Mouse (Mus musculus) liver, embryonic 12.5 days (tissue): ENCODE measurements around the gene Ddah1. TPM values are rescaled to one million over a fixed set of nuclear protein-coding genes. Genes with fewer than 3 reads are reported as not detected.
"Not testable (repeated sequence)": the region's sequence is repeated elsewhere in the genome, so short reads cannot be mapped to it uniquely, and the experiment has no call there.

Experiments
- ATAC-seq: fragments of 200-750 bp; cut with Nextera tagmentation; 2 replicates; pipeline ENCODE4 v1.8.0; 2017; ENCODE audit warnings: moderate number of reproducible peaks, mild to moderate bottlenecking, moderate library complexity
- H3K27ac ChIP-seq: fragments of 300-500 bp; sonication (generic); 2 replicates; pipeline ENCODE4 v1.5.1; 2016; ENCODE audit warnings: mild to moderate bottlenecking
- H3K27me3 ChIP-seq: fragments of 300-500 bp; sonication (generic); replicated peaks from 2 replicates; pipeline ENCODE4 v1.6.1; 2016; ENCODE audit warnings: mild to moderate bottlenecking, moderate library complexity
- H3K36me3 ChIP-seq: fragments of 300-500 bp; sonication (generic); 2 replicates; pipeline ENCODE4 v1.6.1; 2016; ENCODE audit warnings: mild to moderate bottlenecking, moderate library complexity
- H3K4me1 ChIP-seq: fragments of 300-500 bp; sonication (generic); 2 replicates; pipeline ENCODE4 v1.6.1; 2016
- H3K4me2 ChIP-seq: fragments of 300-500 bp; sonication (generic); 2 replicates; pipeline ENCODE4 v1.6.1; 2016; ENCODE audit warnings: mild to moderate bottlenecking, moderate library complexity
- H3K4me3 ChIP-seq: fragments of 300-500 bp; sonication (generic); 2 replicates; pipeline ENCODE4 v1.5.1; 2016; ENCODE audit warnings: mild to moderate bottlenecking, moderate library complexity
- H3K9ac ChIP-seq: fragments of 300-500 bp; sonication (generic); 2 replicates; pipeline ENCODE4 v1.6.1; 2016; ENCODE audit warnings: mild to moderate bottlenecking, moderate library complexity
- H3K9me3 ChIP-seq: fragments of 300-500 bp; sonication (generic); replicated peaks from 2 replicates; pipeline ENCODE4 v1.6.1; 2016; ENCODE audit warnings: mild to moderate bottlenecking, moderate library complexity
- WGBS: fragments of 180-500 bp; shearing (Covaris S2); methylation state at CpG from one replicate; pipeline ENCODE4 v1.1.7; 2016; ENCODE audit not compliant: insufficient replicate concordance; 5-methylcytosine and 5-hydroxymethylcytosine counted together
- polyA plus RNA-seq: library from polyadenylated mRNA; unstranded; fragments of >200 nt; fragmentation: Nextera tagmentation; extraction: Ambion mirVana; gene quantifications from 2 replicates; pipeline ENCODE4 v1.2.1, GENCODE M21; 2016

The Ddah1 gene
- polyA plus RNA-seq, 1 experiment from 2014 or later = 36.4 TPM

- Histone ChIP-seq H3K27ac (no peak overlapping the region), H3K4me3 (no peak overlapping the region), H3K9me3 (no peaks in the 10 kb centered on the region), H3K27me3 (no peaks in the 10 kb centered on the region), H3K4me1 (no peaks in the 10 kb centered on the region), H3K36me3 (no peaks in the 10 kb centered on the region), H3K9ac (no peak overlapping the region), H3K4me2 (no peak overlapping the region)
- ATAC-seq = no peak
- 89% methylated on average over 8 of the region's 8 CpGs for WGBS
Measured at GRCm38 (mm10) chr3:145903530-145903929, 145.1 kb downstream of the Ddah1 start.

DNA sequence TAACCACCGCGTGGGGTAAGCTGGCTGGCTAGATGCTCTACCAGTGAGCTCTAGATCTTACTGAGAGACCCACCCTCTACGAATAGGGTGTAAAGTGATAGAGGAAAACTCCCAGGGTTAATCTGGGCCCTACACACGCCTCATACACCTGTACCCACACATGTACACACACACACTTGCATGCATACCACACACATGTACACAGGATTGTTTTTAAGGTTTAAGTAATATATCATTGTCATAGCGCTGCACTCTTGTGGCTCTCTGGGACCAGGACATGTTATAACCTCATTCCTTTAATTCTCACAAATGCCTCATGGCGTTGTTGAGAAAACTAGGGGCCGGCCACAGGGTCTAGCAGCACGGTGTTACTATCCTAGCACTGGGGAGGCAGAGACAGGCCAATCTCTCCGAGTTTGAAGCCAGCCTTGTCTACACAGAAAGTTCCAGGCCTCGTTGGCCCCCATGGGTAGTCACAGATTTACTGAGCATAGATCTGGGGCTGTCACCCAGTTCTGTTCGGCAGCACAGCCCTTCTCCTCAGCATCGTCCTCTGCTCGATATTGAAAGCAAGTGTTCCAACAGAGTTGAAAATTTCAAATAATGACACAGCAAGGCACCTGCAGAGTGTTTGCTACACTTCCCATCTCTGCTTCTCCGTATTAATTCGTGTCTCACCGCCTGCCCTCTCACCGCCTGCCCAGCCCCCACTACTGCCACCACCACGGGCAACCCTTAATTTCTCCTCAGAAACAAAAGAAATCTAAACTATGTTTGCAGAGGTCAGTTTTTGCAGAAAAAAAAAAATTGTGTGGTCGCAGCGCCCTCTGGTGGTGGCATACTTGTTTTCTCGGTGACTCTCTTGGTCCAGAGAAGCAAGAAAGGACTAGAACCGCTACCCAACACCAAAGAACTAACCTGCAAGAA is 146.6 kb downstream of the Ddah1 start:
- Histone ChIP-seq H3K27me3 (no peaks in the 10 kb centered on the region), H3K36me3 (no peaks in the 10 kb centered on the region), H3K4me2 (no peak overlapping the region), H3K4me1 (no peaks in the 10 kb centered on the region), H3K9me3 (no peaks in the 10 kb centered on the region), H3K9ac (no peak overlapping the region), H3K27ac (no peak overlapping the region), H3K4me3 (no peak overlapping the region)
- 44% methylated on average over 22 of the region's 22 CpGs for WGBS
- no peak for ATAC-seq

GRCm38 (mm10) chr3:145906582-145906981 is 148.1 kb downstream of the Ddah1 start:
- Histone ChIP-seq H3K9me3 (no peaks in the 10 kb centered on the region), H3K4me1 (no peaks in the 10 kb centered on the region), H3K27me3 (no peaks in the 10 kb centered on the region), H3K4me2 (no peak overlapping the region), H3K36me3 (no peaks in the 10 kb centered on the region), H3K9ac (no peak overlapping the region), H3K4me3 (no peak overlapping the region), H3K27ac (no peak overlapping the region)
- WGBS = 77% methylated on average over 9 of the region's 9 CpGs
- ATAC-seq = no peak

DNA sequence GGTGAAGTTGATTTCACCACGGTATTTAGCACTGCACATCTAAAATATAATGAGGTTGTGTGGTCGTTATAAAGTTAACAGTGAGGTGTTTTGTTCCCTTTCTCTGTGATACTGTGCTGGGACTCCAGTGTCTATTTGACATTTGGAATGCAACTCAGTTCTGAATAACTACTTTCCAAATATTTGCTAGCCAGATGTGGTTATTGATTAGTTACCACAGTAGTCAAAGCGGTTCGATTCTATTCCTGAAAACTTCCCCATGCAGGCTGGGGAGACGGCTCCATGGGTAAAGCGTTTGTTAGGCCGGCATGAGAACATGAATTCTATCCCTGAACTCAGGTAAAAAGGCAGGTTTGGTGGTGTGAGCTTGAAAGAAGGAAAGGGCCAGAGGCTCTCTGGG is 154.0 kb downstream of the Ddah1 start:
- 77% methylated on average over 7 of the region's 7 CpGs for WGBS
- Histone ChIP-seq H3K4me3 (no peak overlapping the region), H3K36me3 (no peaks in the 10 kb centered on the region), H3K27ac (no peak overlapping the region), H3K4me1 (no peaks in the 10 kb centered on the region), H3K27me3 (no peaks in the 10 kb centered on the region), H3K9ac (no peak overlapping the region), H3K4me2 (no peak overlapping the region), H3K9me3 (no peaks in the 10 kb centered on the region)
- no peak for ATAC-seq

DNA sequence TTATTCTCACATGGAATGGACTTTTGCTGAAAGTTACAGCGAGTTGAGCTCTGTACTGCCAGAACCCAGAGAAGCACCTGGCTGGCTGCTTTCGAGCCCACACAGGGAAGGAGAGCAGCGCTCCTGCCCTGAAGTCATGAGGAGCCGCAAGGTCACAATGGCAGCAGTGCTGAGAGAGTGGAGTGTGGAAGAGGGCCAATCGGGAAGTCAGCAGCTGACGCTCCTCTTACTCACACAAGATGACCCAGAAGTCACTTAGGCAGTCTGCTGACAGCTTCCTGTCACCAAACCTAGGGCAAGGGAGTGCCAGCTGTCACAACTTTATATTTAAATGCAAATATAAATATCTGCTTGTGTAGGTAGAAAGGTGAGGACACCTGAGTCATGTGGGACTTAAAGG is 154.8 kb downstream of the Ddah1 start:
- ATAC-seq = no peak
- no peaks in the 10 kb centered on the region for H3K27me3 ChIP-seq
- no peaks in the 10 kb centered on the region for H3K9me3 ChIP-seq
- H3K27ac ChIP-seq = no peak overlapping the region
- H3K4me2 ChIP-seq = no peak overlapping the region
- no peaks in the 10 kb centered on the region for H3K36me3 ChIP-seq
- no peak overlapping the region for H3K9ac ChIP-seq
- no peaks in the 10 kb centered on the region for H3K4me1 ChIP-seq
- WGBS = 67% methylated on average over 6 of the region's 6 CpGs
- no peak overlapping the region for H3K4me3 ChIP-seq

- H3K4me2 ChIP-seq, H3K27ac ChIP-seq, H3K36me3 ChIP-seq, ATAC-seq, H3K4me1 ChIP-seq, H3K9me3 ChIP-seq, H3K27me3 ChIP-seq, H3K9ac ChIP-seq, H3K4me3 ChIP-seq: not testable (repeated sequence)
- 60% methylated on average over 7 of the region's 7 CpGs for WGBS
Measured at GRCm38 (mm10) chr3:145913942-145914341, 155.5 kb downstream of the Ddah1 start.

DNA sequence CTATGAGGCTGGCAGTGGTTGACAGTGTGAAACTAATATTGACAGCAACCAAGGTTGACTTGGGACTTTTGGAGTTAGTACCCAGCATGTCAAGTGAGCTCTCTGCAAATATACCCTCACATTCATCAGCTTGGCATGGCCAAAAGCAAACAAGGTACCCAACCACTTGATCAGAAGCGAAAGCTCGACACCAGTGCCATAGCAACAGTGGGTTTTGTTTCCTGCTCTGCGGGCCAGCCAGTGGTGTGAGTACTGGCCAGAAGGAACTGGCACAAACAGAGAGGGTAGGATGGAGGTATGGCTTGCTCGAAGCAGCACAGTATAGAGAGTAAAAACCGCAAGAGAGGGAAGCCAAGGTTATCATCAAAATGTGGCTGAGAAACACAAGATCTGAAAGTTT is 157.9 kb downstream of the Ddah1 start:
- no peak for ATAC-seq
- Histone ChIP-seq H3K4me1 (no peaks in the 10 kb centered on the region), H3K4me2 (no peak overlapping the region), H3K27ac (no peak overlapping the region), H3K9ac (no peak overlapping the region), H3K36me3 (no peaks in the 10 kb centered on the region), H3K4me3 (no peak overlapping the region), H3K9me3 (no peaks in the 10 kb centered on the region), H3K27me3 (no peaks in the 10 kb centered on the region)
- 68% methylated on average over 5 of the region's 5 CpGs for WGBS

GRCm38 (mm10) chr3:145916826-145917225 is 158.4 kb downstream of the Ddah1 start:
- no peak overlapping the region for H3K4me2 ChIP-seq
- H3K27ac ChIP-seq = no peak overlapping the region
- H3K27me3 ChIP-seq = no peaks in the 10 kb centered on the region
- no peak overlapping the region for H3K4me3 ChIP-seq
- no peak overlapping the region for H3K9ac ChIP-seq
- WGBS = 60% methylated on average over 4 of the region's 4 CpGs
- H3K4me1 ChIP-seq = peaks cover 2% of the 10 kb centered on the region; the same call in 1 of the 2 replicates
- no peak for ATAC-seq
- H3K9me3 ChIP-seq = no peaks in the 10 kb centered on the region
- H3K36me3 ChIP-seq = no peaks in the 10 kb centered on the region

GRCm38 (mm10) chr3:145922019-145922854 is 163.8 kb downstream of the Ddah1 start, which contains the start of gene Bcl10:
Gene Bcl10 (plus strand): TSS chr3:145922804.
- Histone ChIP-seq H3K4me3 (peak within 1 kb of the TSS; percentile 53), H3K27me3 (no peaks in the 10 kb centered on the region), H3K4me1 (peaks cover 32% of the 10 kb centered on the region), H3K9ac (peak within 1 kb of the TSS; percentile 72), H3K4me2 (peak within 1 kb of the TSS; percentile 75), H3K27ac (peak within 1 kb of the TSS; percentile 90), H3K9me3 (no peaks in the 10 kb centered on the region), H3K36me3 (no peaks in the 10 kb centered on the region; the same call in 1 of the 2 replicates)
- 40% methylated on average over 11 of the region's 11 CpGs for WGBS
- no peak for ATAC-seq

- peak overlapping the region; percentile 53; the same call in 1 of the 2 replicates for H3K4me3 ChIP-seq
- no peaks in the 10 kb centered on the region for H3K9me3 ChIP-seq
- H3K27ac ChIP-seq = 0 out of 2 replicates have a peak overlapping the region, but pooled peaks have one; percentile 90
- 51% methylated on average over 3 of the region's 3 CpGs for WGBS
- no peaks in the 10 kb centered on the region for H3K27me3 ChIP-seq
- peaks cover 7% of the 10 kb centered on the region for H3K36me3 ChIP-seq
- peak overlapping the region; percentile 72; the same call in 1 of the 2 replicates for H3K9ac ChIP-seq
- H3K4me2 ChIP-seq = peak overlapping the region; percentile 75
- peaks cover 32% of the 10 kb centered on the region for H3K4me1 ChIP-seq
- ATAC-seq = no peak
Measured at GRCm38 (mm10) chr3:145922971-145923370, 164.5 kb downstream of the Ddah1 start.

- H3K4me2 ChIP-seq = peak overlapping the region; percentile 83
- H3K27ac ChIP-seq = peak overlapping the region; percentile 94
- peak; percentile 99 for ATAC-seq
- H3K4me3 ChIP-seq = peak overlapping the region; percentile 90
- WGBS = under 1% methylated on average over 58 of the region's 58 CpGs
- H3K9ac ChIP-seq = peak overlapping the region; percentile 92
- no peaks in the 10 kb centered on the region for H3K9me3 ChIP-seq
- no peaks in the 10 kb centered on the region for H3K27me3 ChIP-seq
- H3K36me3 ChIP-seq = peaks cover 12% of the 10 kb centered on the region
- peaks cover 32% of the 10 kb centered on the region for H3K4me1 ChIP-seq
Measured at GRCm38 (mm10) chr3:145923874-145924577, 165.6 kb downstream of the Ddah1 start.
